Mouse (Mus musculus): Measurements from ENCODE around the gene Sorbs2. TPM values are rescaled to one million over a fixed set of nuclear protein-coding genes. Genes with fewer than 3 reads are reported as not detected.

The Sorbs2 gene
- total RNA-seq, 4 experiments from 2014 or later: 263 to 309 (median 284) TPM

- DNase-seq (ENCODE audit: low spot score in 2 of 2): no peak
These were observed 236.2 kb downstream of the Sorbs2 start for GRCm38 (mm10) chr8:45743739-45744138.

- DNase-seq (ENCODE audit: low spot score in 2 of 2): peak in 1 of 2 experiments; percentile 46
These were observed 244.2 kb downstream of the Sorbs2 start for GRCm38 (mm10) chr8:45751512-45752502.

- DNase-seq (ENCODE audit: low spot score in 2 of 2): no peak
These were observed 247.9 kb downstream of the Sorbs2 start for GRCm38 (mm10) chr8:45755482-45755881.

- no peak for DNase-seq (ENCODE audit: low spot score in 2 of 2)
These were observed 248.4 kb downstream of the Sorbs2 start for GRCm38 (mm10) chr8:45755972-45756371.

GRCm38 (mm10) chr8:45760622-45761021, 253.0 kb downstream of the Sorbs2 start:
- DNase-seq (ENCODE audit: low spot score in 2 of 2): no peak

- DNase-seq (ENCODE audit: low spot score in 2 of 2): no peak
These were observed 253.5 kb downstream of the Sorbs2 start for GRCm38 (mm10) chr8:45761053-45761452.

GRCm38 (mm10) chr8:45762982-45763689, 255.5 kb downstream of the Sorbs2 start:
- DNase-seq (ENCODE audit: low spot score in 2 of 2): no peak

GRCm38 (mm10) chr8:45763690-45764342, 256.2 kb downstream of the Sorbs2 start:
- DNase-seq (ENCODE audit: low spot score in 2 of 2): no peak

- DNase-seq (ENCODE audit: low spot score in 2 of 2): no peak
These were observed 258.6 kb downstream of the Sorbs2 start for GRCm38 (mm10) chr8:45766138-45766537.

- DNase-seq (ENCODE audit: low spot score in 2 of 2): no peak
These were observed 267.3 kb downstream of the Sorbs2 start for GRCm38 (mm10) chr8:45774841-45775240.

- no peak for DNase-seq (ENCODE audit: low spot score in 2 of 2)
These were observed 267.9 kb downstream of the Sorbs2 start for GRCm38 (mm10) chr8:45775481-45775880.

- no peak for DNase-seq (ENCODE audit: low spot score in 2 of 2)
These were observed 268.8 kb downstream of the Sorbs2 start for GRCm38 (mm10) chr8:45776366-45776765.

GRCm38 (mm10) chr8:45776977-45777376, 269.4 kb downstream of the Sorbs2 start:
- DNase-seq (ENCODE audit: low spot score in 2 of 2): peak in 1 of 2 experiments; percentile 43

GRCm38 (mm10) chr8:45780585-45780984, 273.0 kb downstream of the Sorbs2 start:
- no peak for DNase-seq (ENCODE audit: low spot score in 2 of 2)

- DNase-seq (ENCODE audit: low spot score in 2 of 2): no peak
These were observed 281.0 kb downstream of the Sorbs2 start for GRCm38 (mm10) chr8:45788610-45789009.

- DNase-seq (ENCODE audit: low spot score in 2 of 2): no peak
These were observed 287.3 kb downstream of the Sorbs2 start for GRCm38 (mm10) chr8:45794847-45795246.

- peak; percentile 43 to 63 for DNase-seq (ENCODE audit: low spot score in 2 of 2)
These were observed 288.7 kb downstream of the Sorbs2 start for GRCm38 (mm10) chr8:45796331-45796740.

GRCm38 (mm10) chr8:45799517-45799916, 291.9 kb downstream of the Sorbs2 start:
- DNase-seq (ENCODE audit: low spot score in 2 of 2): no peak

- DNase-seq (ENCODE audit: low spot score in 2 of 2): no peak
These were observed 301.0 kb downstream of the Sorbs2 start for GRCm38 (mm10) chr8:45808597-45808996.

GRCm38 (mm10) chr8:45816765-45817426, 309.3 kb downstream of the Sorbs2 start:
- peak in 1 of 2 experiments; percentile 38 for DNase-seq (ENCODE audit: low spot score in 2 of 2)

GRCm38 (mm10) chr8:45821650-45822049, 314.1 kb downstream of the Sorbs2 start:
- no peak for DNase-seq (ENCODE audit: low spot score in 2 of 2)
